Mouse (Mus musculus): ENCODE measurements at regions not wholly inside any gene's neighbourhood (a gene's known extent, or its start where the extent isn't known, plus 50 kb on each side); places are given as distances from the start of the nearest gene placed in this dataset.

DNA sequence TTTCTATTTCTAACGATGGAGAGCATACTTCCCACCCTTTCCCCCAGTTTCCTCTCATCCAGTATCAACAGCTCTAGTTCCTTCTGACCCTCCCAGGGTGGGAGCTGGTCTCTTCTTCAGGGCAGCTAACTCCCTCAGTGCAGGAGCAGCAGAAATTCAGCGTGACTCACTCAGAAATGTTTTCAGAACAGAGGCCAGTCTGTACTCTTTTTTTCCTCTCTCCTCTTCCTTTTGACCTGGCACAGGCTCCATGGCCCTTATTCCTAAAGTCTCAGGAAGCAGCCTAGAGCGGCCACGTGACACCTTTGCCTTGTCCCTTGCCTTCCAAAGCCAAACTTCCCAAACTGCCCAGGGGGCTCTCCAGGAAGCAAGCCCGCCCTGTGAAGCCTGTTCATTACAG, 55.4 kb downstream of the Pja1 start:
- TF ChIP-seq POLR2A (IDR thresholded peaks at IDR 0.05; ENCODE audit: control insufficient read depth, extremely low read depth, insufficient read depth, low read length, poor library complexity) (no peak), CTCF (IDR thresholded peaks at IDR 0.05; ENCODE audit: borderline replicate concordance, control insufficient read depth, extremely low read depth, insufficient read depth, low read length, poor library complexity) (no peak)
